ENCODE assay signal across 8 mouse cellular contexts in genomic region chr13:76017465-76017864, GRCm38 (mm10). TPM values are rescaled to one million over a fixed set of nuclear protein-coding genes. Genes with fewer than 3 reads are reported as not detected.
A peak's percentile ranks its signal among the peaks of the same experiment; 100 is the strongest.
DNase-seq lines count a peak whose midpoint lies in the region; ATAC-seq and TF ChIP-seq lines count a peak whose summit lies in the region.

No protein-coding gene starts in this region.

- peaks cover 6% of the 10 kb centered on the region; the same call in 1 of the 2 replicates for H3K4me1 ChIP-seq in kidney, embryonic 16.5 days (ENCODE audit: insufficient read depth, low read length)
- H3K4me1 ChIP-seq in bone marrow macrophage, adult 2 months (ENCODE audit: control insufficient read depth, insufficient read depth, low read length), result peaks cover 8% of the 10 kb centered on the region
- peaks cover 5% of the 10 kb centered on the region for H3K4me1 ChIP-seq in forebrain, embryonic 16.5 days (replicated peaks; ENCODE audit: control insufficient read depth, insufficient read depth, low read length)
- H3K4me1 ChIP-seq in liver, adult 2 months (ENCODE audit: control insufficient read depth, insufficient read depth, low read length), result no peaks in the 10 kb centered on the region; the same call in 1 of the 2 replicates

- H3K4me2 ChIP-seq in kidney, embryonic 16.5 days (replicated peaks; ENCODE audit: low read depth, low read length), result peak overlapping the region; percentile 65
- peak overlapping the region; percentile 59 for H3K4me2 ChIP-seq in forebrain, embryonic 16.5 days (ENCODE audit: low read length)

- peak overlapping the region; percentile 72 for H3K4me3 ChIP-seq in kidney, embryonic 16.5 days (ENCODE audit: low read length)
- H3K4me3 ChIP-seq in bone marrow macrophage, adult 2 months (ENCODE audit: insufficient read depth, low read length), result peak overlapping the region; percentile 72
- H3K4me3 ChIP-seq in forebrain, embryonic 16.5 days (replicated peaks; ENCODE audit: low read length), result peak overlapping the region; percentile 54
- H3K4me3 ChIP-seq in liver, adult 2 months (ENCODE audit: insufficient read depth, low read depth, low read length), result peak overlapping the region; percentile 60; the same call in 1 of the 2 replicates

- no peak for DNase-seq in kidney, adult 8-10 months
- peak; percentile 37 for DNase-seq in liver, adult 2 months (ENCODE audit: extremely low read depth, low read depth, low spot score)
- peak; percentile 4 for DNase-seq in yolk sac, embryonic 10.5 days (ENCODE audit: low spot score)
- no peak for DNase-seq in thymus, postnatal 4 days
- no peak for DNase-seq in ovary, postnatal 10 days (ENCODE audit: low spot score)

- 65% methylated on average over 4 of the region's 4 CpGs for WGBS in kidney, embryonic 16.5 days
- 78% methylated on average over 4 of the region's 4 CpGs for WGBS in forebrain, embryonic 16.5 days
- WGBS in liver, adult 2 months, result 48% methylated on average over 4 of the region's 4 CpGs

- peak overlapping the region; percentile 96; the same call in 1 of the 2 replicates for H3K27ac ChIP-seq in kidney, embryonic 16.5 days (ENCODE audit: low read length)
- H3K27ac ChIP-seq in bone marrow macrophage, adult 2 months (ENCODE audit: insufficient read depth, low read depth, low read length), result peak overlapping the region; percentile 80
- H3K27ac ChIP-seq in forebrain, embryonic 16.5 days (ENCODE audit: low read length), result peak overlapping the region; percentile 91; the same call in 1 of the 2 replicates
- no peak overlapping the region for H3K27ac ChIP-seq in liver, adult 2 months (replicated peaks; ENCODE audit: insufficient read depth, low read depth, low read length)

- no peak for ATAC-seq in kidney, embryonic 16.5 days (ENCODE audit: low FRiP score, low TSS enrichment)
- no peak for ATAC-seq in forebrain, embryonic 16.5 days

- no peak for TF ChIP-seq CTCF in bone marrow macrophage, adult 2 months (IDR thresholded peaks at IDR 0.05; ENCODE audit: low read depth, low read length)
- TF ChIP-seq CTCF in liver, adult 2 months (IDR thresholded peaks at IDR 0.05; ENCODE audit: low read depth, low read length), result no peak

- H3K9ac ChIP-seq in kidney, embryonic 16.5 days (replicated peaks; ENCODE audit: low read length), result peak overlapping the region; percentile 96
- no peak overlapping the region for H3K9ac ChIP-seq in forebrain, embryonic 16.5 days (replicated peaks; ENCODE audit: low read depth, low read length)
- H3K9ac ChIP-seq in liver, adult 2 months (ENCODE audit: low read depth, low read length), result no peak overlapping the region

- no peak for TF ChIP-seq POLR2A in bone marrow macrophage, adult 2 months (IDR thresholded peaks at IDR 0.05; ENCODE audit: borderline replicate concordance, low read depth, low read length)
- no peak for TF ChIP-seq POLR2A in liver, adult 2 months (IDR thresholded peaks at IDR 0.05; ENCODE audit: extremely low read depth, insufficient read depth, low read length)

- peaks cover 3% of the 10 kb centered on the region; the same call in 1 of the 2 replicates for H3K79me2 ChIP-seq in liver, adult 2 months (ENCODE audit: control insufficient read depth, insufficient read depth, low read length)

- no peaks in the 10 kb centered on the region for H3K36me3 ChIP-seq in kidney, embryonic 16.5 days (ENCODE audit: insufficient read depth, low read length)
- H3K36me3 ChIP-seq in forebrain, embryonic 16.5 days (ENCODE audit: control insufficient read depth, insufficient read depth), result no peaks in the 10 kb centered on the region
- H3K36me3 ChIP-seq in liver, adult 2 months (ENCODE audit: control insufficient read depth, insufficient read depth, low read length), result no peaks in the 10 kb centered on the region

- no peaks in the 10 kb centered on the region for H3K27me3 ChIP-seq in kidney, embryonic 16.5 days (ENCODE audit: insufficient read depth, low read length)
- no peaks in the 10 kb centered on the region for H3K27me3 ChIP-seq in forebrain, embryonic 16.5 days (replicated peaks; ENCODE audit: control insufficient read depth, insufficient read depth, low read length)
- no peaks in the 10 kb centered on the region for H3K27me3 ChIP-seq in liver, adult 2 months (ENCODE audit: control insufficient read depth, insufficient read depth, low read length)

- no peaks in the 10 kb centered on the region for H3K9me3 ChIP-seq in kidney, embryonic 16.5 days (ENCODE audit: low read length)
- H3K9me3 ChIP-seq in forebrain, embryonic 16.5 days (ENCODE audit: control insufficient read depth, low read length), result no peaks in the 10 kb centered on the region

RNA-seq across cellular contexts. Expression of gene Rfesd, which starts 1.1 kb away (rescaled TPM):
- polyA plus RNA-seq in kidney, embryonic 16.5 days (2015; fragmentation: Nextera tagmentation; extraction: Ambion mirVana), result 15.7 and 18.1 TPM in 2 replicates
- polyA plus RNA-seq in bone marrow macrophage, adult 2 months (2012; ENCODE audit: insufficient read depth, insufficient read length, missing spikeins), result 15.3 and 24.7 TPM in 2 replicates
- polyA plus RNA-seq in forebrain, embryonic 16.5 days (2015; fragmentation: Nextera tagmentation; extraction: Ambion mirVana), result 16.7 and 20.2 TPM in 2 replicates
- 10.7 and 15.1 TPM in 2 replicates for total RNA-seq in liver, adult 2 months (2014; rRNA removed)
- 4.1 and 6.2 TPM in 2 replicates for polyA plus RNA-seq in liver, adult 2 months (2012; rRNA removed)

RNA-seq across cellular contexts. Expression of gene Gpr150, which starts 39.3 kb away (rescaled TPM):
- polyA plus RNA-seq in kidney, embryonic 16.5 days (2015; fragmentation: Nextera tagmentation; extraction: Ambion mirVana), result 0.49 and 0.56 TPM in 2 replicates
- not detected in 2 replicates for polyA plus RNA-seq in bone marrow macrophage, adult 2 months (2012; ENCODE audit: insufficient read depth, insufficient read length, missing spikeins)
- polyA plus RNA-seq in forebrain, embryonic 16.5 days (2015; fragmentation: Nextera tagmentation; extraction: Ambion mirVana), result 1.5 and 1.8 TPM in 2 replicates
- total RNA-seq in liver, adult 2 months (2014; rRNA removed), result not detected in 2 replicates
- not detected in 2 replicates for polyA plus RNA-seq in liver, adult 2 months (2012; rRNA removed)

RNA-seq across cellular contexts. Expression of gene Spata9, which starts 50.5 kb away (rescaled TPM):
- 0.80 and 1.0 TPM in 2 replicates for polyA plus RNA-seq in kidney, embryonic 16.5 days (2015; fragmentation: Nextera tagmentation; extraction: Ambion mirVana)
- polyA plus RNA-seq in bone marrow macrophage, adult 2 months (2012; ENCODE audit: insufficient read depth, insufficient read length, missing spikeins), result not detected in 2 replicates
- 1.8 and 2.6 TPM in 2 replicates for polyA plus RNA-seq in forebrain, embryonic 16.5 days (2015; fragmentation: Nextera tagmentation; extraction: Ambion mirVana)
- not detected in 2 replicates for total RNA-seq in liver, adult 2 months (2014; rRNA removed)
- not detected in 2 replicates for polyA plus RNA-seq in liver, adult 2 months (2012; rRNA removed)

Comparison
In these comparisons a context has a peak if more than half of its experiments do, and no peak if none do; other contexts are left out.
1. DNase-seq: peak in liver, adult 2 months (single experiment) and yolk sac, embryonic 10.5 days (single experiment); none in kidney, adult 8-10 months (0 of 2), thymus, postnatal 4 days (single experiment) and ovary, postnatal 10 days (single experiment).
2. Peak in every context shown above with its lines, with median percentiles within 50 percentile points of each other: H3K4me3 ChIP-seq.